Mouse (Mus musculus) stomach, postnatal 0 days (tissue): ENCODE data around the gene Nrp2.

Experiments used
- CTCF ChIP-seq: IDR thresholded peaks from 2 replicates; pipeline ENCODE4 v1.5.1; 2016; ENCODE audit warnings: antibody characterized with exemption, low read depth, mild to moderate bottlenecking, moderate library complexity
- EP300 ChIP-seq: optimal IDR thresholded peaks from 2 replicates; pipeline ENCODE3; 2016; ENCODE audit warnings: antibody characterized with exemption

DNA sequence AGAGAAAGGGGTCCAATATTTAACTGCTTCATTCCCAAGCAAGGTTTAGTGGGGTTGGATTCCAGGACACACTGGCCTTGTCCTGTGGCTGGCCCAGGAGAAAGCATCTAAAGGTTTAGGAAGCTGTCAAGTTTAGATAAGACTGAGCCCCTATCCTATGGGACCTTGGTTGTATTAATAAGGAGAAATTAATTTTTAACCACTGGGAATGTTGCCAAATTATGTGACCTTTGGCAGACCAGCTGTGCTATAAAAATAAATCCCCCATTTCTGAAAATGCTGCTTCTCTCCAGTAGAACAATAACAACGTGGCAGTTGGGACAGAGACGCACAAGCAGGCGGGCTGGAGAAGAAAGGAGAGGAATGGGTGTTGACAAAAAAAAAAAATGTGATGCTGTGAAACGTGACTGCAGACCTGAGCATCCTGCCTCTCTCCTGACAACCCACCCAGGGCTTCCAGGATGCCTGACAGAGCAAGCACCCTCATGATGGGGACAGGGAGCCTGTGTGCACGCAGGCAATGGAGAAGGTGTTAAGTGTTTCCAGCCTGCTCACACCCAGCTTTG is 6.8 kb downstream of the Nrp2 start:
- TF ChIP-seq CTCF (no peak), EP300 (no peak)
